Mouse (Mus musculus): ENCODE results near the gene Mical2.

DNA sequence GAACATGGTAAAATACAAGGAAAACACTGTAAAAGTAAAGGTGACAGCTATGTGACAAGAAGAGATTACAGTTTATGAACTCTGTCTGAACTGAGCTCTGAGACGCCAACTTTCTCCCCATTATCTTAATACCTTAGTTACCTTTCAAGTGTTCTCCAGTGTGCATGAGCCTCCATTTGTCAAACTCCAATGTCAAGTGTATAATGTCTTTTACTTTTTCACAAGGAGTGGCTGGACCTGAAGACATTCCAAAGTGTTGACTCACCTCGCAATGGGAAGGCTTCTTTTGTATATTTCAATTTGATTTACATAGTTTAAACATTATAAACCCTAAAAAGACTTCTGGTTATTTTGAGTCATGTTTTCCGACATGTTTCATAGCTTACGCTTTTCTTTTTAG, 197.8 kb downstream of the Mical2 start:
- TF ChIP-seq CTCF (IDR thresholded peaks at IDR 0.05; ENCODE audit: borderline replicate concordance, insufficient read depth, low read depth, low read length) = no peak
- TF ChIP-seq POLR2A (IDR thresholded peaks at IDR 0.05; ENCODE audit: borderline replicate concordance, insufficient read depth, low read length) = no peak
